Mouse (Mus musculus) olfactory bulb, adult 2 months (tissue): Measurements from ENCODE around the gene Ugt2b34. TPM values are rescaled to one million over a fixed set of nuclear protein-coding genes. Genes with fewer than 3 reads are reported as not detected.

Experiments used
- H3K27ac ChIP-seq: fragments of 200-500 bp; 2 replicates; pipeline ENCODE4 v1.5.1; 2012; ENCODE audit warnings: low read depth, low read length; ENCODE audit not compliant: insufficient read depth
- H3K4me1 ChIP-seq: fragments of 200-500 bp; 2 replicates; pipeline ENCODE4 v1.6.1; 2012; ENCODE audit warnings: low read length; ENCODE audit not compliant: control insufficient read depth, insufficient read depth
- H3K4me3 ChIP-seq: fragments of 200-500 bp; 2 replicates; pipeline ENCODE4 v1.5.1; 2012; ENCODE audit warnings: mild to moderate bottlenecking, low read depth, low read length, moderate library complexity; ENCODE audit not compliant: insufficient read depth
- CTCF ChIP-seq: fragments of 200-500 bp; IDR thresholded peaks from 2 replicates; pipeline ENCODE4 v1.5.1; 2012; ENCODE audit warnings: low read depth, mild to moderate bottlenecking, low read length, moderate library complexity; ENCODE audit not compliant: insufficient read depth
- POLR2A ChIP-seq: fragments of 200-500 bp; IDR thresholded peaks from 2 replicates; pipeline ENCODE4 v1.6.1; 2012; ENCODE audit warnings: mild to moderate bottlenecking, low read depth, low read length, moderate library complexity; ENCODE audit not compliant: insufficient read depth
- WGBS: fragments of 180-500 bp; shearing (Covaris S2); methylation state at CpG from one replicate; pipeline ENCODE4 v1.1.7; 2018; 5-methylcytosine and 5-hydroxymethylcytosine counted together
- polyA plus RNA-seq: library from polyadenylated mRNA; stranded (reverse); fragments of >200 nt; gene quantifications from 2 replicates; pipeline ENCODE4 v1.2.4, GENCODE M21; 2012; ENCODE audit warnings: low replicate concordance; ENCODE audit not compliant: missing spikeins, insufficient read depth, insufficient read length

The Ugt2b34 gene
- not detected in 2 replicates for polyA plus RNA-seq

- TF ChIP-seq POLR2A, result no peak
- no peak for TF ChIP-seq CTCF
- WGBS, result 68% methylated on average over 1 of the region's 1 CpGs
These were observed at the start of gene Ugt2b34 for GRCm38 (mm10) chr5:86906758-86907157. TSS of gene Ugt2b34 (minus strand) at chr5:86906937.

DNA sequence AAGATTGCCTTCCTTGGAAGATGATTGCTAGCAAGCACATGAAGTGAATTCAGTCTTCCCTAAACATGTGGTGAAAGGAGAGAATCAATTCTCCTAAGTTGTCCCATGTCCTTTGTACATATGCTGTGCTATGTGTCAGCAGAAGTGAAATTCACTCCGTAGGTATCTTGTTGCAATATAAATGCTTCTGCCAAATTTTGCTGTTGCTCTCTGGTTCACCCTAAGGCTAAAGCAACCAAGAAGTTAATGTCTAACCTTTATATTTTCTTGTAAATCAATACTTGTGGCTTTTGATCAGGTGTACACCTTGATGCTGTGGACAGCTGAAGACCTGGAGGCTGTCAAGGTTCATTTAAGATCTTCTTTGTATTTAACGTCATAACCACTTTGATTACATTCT, 35.4 kb upstream of the Ugt2b34 start:
- Histone ChIP-seq H3K4me3 (no peak overlapping the region), H3K4me1 (no peaks in the 10 kb centered on the region), H3K27ac (no peak overlapping the region)
- 94% methylated on average over 2 of the region's 2 CpGs for WGBS
- TF ChIP-seq POLR2A, result no peak
- TF ChIP-seq CTCF, result no peak

More at GRCm38 (mm10) chr5:86906758-86907157, at the start of gene Ugt2b34:
- Histone ChIP-seq H3K4me1 (no peaks in the 10 kb centered on the region), H3K4me3 (no peak within 1 kb of the TSS), H3K27ac (no peak within 1 kb of the TSS)

DNA sequence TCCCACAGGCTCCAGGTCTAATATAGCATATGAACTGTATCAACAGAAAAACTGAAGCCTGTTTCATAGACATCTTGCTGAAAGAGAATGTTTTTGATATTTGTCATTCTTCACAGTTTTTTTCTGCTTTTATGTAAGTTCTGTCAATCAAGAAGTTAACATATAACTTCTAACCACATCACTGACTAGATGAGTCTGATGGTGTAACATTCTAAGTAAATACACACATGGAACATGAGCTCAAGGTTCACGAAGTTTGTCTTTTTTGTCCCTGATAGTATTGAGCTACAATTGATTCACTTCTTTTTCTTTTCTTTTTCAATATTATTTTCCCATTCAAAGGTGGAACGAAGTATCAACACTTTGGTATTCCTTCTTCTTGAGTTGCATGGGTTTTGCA, 19.7 kb upstream of the Ugt2b34 start, which contains the start of gene Ugt2b1:
TSS of gene Ugt2b1 (minus strand) at position 105 of the 400 bp plus-strand sequence.
- Histone ChIP-seq H3K4me3 (no peak within 1 kb of the TSS), H3K4me1 (no peaks in the 10 kb centered on the region), H3K27ac (no peak within 1 kb of the TSS)
- 82% methylated on average over 2 of the region's 2 CpGs for WGBS
- TF ChIP-seq CTCF, result no peak
- TF ChIP-seq POLR2A, result no peak

DNA sequence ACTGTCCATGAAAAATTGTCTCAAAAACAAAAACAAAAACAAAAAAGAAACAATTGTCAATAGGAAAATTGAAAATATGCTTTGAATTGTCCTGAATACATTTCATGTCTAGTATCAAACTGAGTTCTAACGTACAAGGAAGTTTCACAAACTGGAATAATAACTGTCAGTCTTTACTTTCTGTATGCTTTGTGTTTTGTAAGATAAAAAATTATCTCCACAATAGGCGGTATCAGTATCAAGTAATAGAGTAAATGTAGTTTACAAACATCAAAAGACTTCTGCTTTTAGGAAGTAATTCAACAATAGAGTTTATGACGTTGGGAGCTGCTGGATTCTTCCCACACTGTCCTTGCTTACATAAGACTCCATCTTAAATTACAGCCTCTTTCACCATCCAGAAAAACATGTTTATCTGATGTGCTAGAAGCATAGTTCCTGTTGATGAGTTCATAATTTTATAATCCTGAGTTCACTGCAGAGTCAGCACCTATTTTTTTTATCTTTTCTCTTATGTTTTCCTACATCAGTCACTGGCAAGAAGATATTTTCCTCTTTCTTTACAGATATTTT, 14.0 kb upstream of the Ugt2b34 start:
- no peaks in the 10 kb centered on the region for H3K4me1 ChIP-seq
- 67% methylated on average over 3 of the region's 3 CpGs for WGBS
- no peak overlapping the region for H3K27ac ChIP-seq
- TF ChIP-seq CTCF (no peak), POLR2A (no peak)
- no peak overlapping the region for H3K4me3 ChIP-seq

DNA sequence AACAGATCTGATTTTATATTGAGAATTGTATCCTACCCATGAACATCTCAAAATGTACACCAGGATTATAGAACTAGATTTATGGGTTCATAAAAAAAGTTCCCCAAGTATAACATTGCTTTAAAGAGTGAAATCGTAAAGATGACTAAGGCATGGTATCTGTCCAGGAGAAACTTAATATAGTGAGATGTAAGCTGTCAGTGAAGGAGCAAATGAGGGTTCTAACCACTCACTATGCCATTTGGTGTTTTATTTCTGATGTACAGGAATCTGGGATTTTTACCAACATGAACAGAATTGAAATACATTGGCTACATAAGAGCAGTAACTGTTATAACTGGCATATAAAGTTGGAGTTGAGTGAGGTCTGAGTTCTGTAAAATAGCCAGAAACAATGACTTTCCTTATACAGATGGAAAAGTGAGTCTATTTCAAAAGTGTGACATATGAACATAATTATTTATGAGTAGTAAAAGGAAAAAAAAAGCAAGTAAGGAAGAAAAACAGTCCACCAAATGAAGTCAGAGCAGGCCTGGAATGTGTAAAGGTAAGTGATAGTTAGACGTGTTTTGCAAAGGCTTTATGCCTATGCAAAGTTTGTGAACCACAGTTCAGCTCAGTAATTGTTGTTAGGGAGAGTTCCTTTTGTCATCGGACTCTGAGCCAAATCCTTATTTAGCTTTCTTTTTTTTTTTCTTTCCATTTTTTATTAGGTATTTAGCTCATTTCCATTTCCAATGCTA, 4.8 kb upstream of the Ugt2b34 start:
- H3K4me1 ChIP-seq, result no peaks in the 10 kb centered on the region
- TF ChIP-seq CTCF (no peak), POLR2A (no peak)
- 85% methylated on average over 3 of the region's 3 CpGs for WGBS
- no peak overlapping the region for H3K4me3 ChIP-seq
- no peak overlapping the region for H3K27ac ChIP-seq

DNA sequence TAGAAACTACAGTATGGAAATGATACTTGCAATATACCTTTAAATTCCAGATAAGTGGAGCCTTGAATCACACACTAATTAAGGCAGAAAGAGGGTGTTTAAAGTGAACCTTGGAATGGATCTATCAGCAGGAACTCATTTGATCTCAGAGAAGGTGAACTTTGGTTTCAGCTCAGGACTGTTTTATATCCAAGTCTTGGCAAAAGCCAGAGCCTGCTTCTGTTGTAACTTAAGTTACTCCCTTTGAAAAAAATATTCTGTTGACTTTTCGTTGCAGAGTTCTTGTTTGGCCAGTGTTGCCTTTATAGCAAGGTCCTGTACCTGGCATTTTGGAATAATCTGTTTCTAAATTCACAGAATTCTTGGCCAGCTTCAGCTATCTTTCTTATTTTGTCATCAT, 4.0 kb upstream of the Ugt2b34 start:
- H3K27ac ChIP-seq, result no peak overlapping the region
- no peaks in the 10 kb centered on the region for H3K4me1 ChIP-seq
- TF ChIP-seq CTCF (no peak), POLR2A (no peak)
- no peak overlapping the region for H3K4me3 ChIP-seq
- 71% methylated on average over 1 of the region's 1 CpGs for WGBS

GRCm38 (mm10) chr5:86889933-86890332, 16.8 kb downstream of the Ugt2b34 start:
- no peak overlapping the region for H3K4me3 ChIP-seq
- WGBS, result 94% methylated on average over 1 of the region's 1 CpGs
- TF ChIP-seq POLR2A (no peak), CTCF (no peak)
- H3K4me1 ChIP-seq, result no peaks in the 10 kb centered on the region
- H3K27ac ChIP-seq, result no peak overlapping the region

GRCm38 (mm10) chr5:86888420-86888819, 18.3 kb downstream of the Ugt2b34 start:
- 87% methylated on average over 1 of the region's 1 CpGs for WGBS
- H3K4me1 ChIP-seq, result no peaks in the 10 kb centered on the region
- TF ChIP-seq CTCF (no peak), POLR2A (no peak)

GRCm38 (mm10) chr5:86887081-86887480, 19.7 kb downstream of the Ugt2b34 start:
- Histone ChIP-seq H3K4me3 (no peak overlapping the region), H3K4me1 (no peaks in the 10 kb centered on the region), H3K27ac (no peak overlapping the region)
- TF ChIP-seq POLR2A, result no peak
- TF ChIP-seq CTCF, result no peak
- WGBS, result 96% methylated on average over 1 of the region's 1 CpGs

More at GRCm38 (mm10) chr5:86888420-86888819, 18.3 kb downstream of the Ugt2b34 start:
- Histone ChIP-seq H3K4me3 (no peak overlapping the region), H3K27ac (no peak overlapping the region)
